Mouse (Mus musculus) lung, embryonic 14.5 days (tissue): ENCODE measurements around the gene Pax7. TPM values are rescaled to one million over a fixed set of nuclear protein-coding genes. Genes with fewer than 3 reads are reported as not detected.

Experiments used
- ATAC-seq: fragments of 200-750 bp; cut with Nextera tagmentation; 2 replicates; pipeline ENCODE4 v1.8.0; 2017; ENCODE audit warnings: mild to moderate bottlenecking, moderate TSS enrichment, moderate library complexity; ENCODE audit not compliant: insufficient read depth
- DNase-seq: peaks from one replicate; pipeline ENCODE4 v3.0.0-alpha.2; 2015
- H3K27ac ChIP-seq: fragments of 300-500 bp; sonication (generic); 2 replicates; pipeline ENCODE4 v1.5.1; 2014; ENCODE audit warnings: low read depth, mild to moderate bottlenecking, moderate library complexity
- H3K27me3 ChIP-seq: fragments of 300-500 bp; sonication (generic); 2 replicates; pipeline ENCODE4 v1.6.1; 2014; ENCODE audit warnings: low read length, control low read depth; ENCODE audit not compliant: insufficient read depth
- H3K36me3 ChIP-seq: fragments of 300-500 bp; sonication (generic); 2 replicates; pipeline ENCODE4 v1.6.1; 2014; ENCODE audit warnings: control low read depth; ENCODE audit not compliant: insufficient read depth
- H3K4me1 ChIP-seq: fragments of 300-500 bp; sonication (generic); 2 replicates; pipeline ENCODE4 v1.6.1; 2014; ENCODE audit warnings: antibody characterized with exemption, control low read depth; ENCODE audit not compliant: insufficient read depth
- H3K4me2 ChIP-seq: fragments of 300-500 bp; sonication (generic); 2 replicates; pipeline ENCODE4 v1.6.1; 2014; ENCODE audit warnings: mild to moderate bottlenecking
- H3K4me3 ChIP-seq: fragments of 300-500 bp; sonication (generic); 2 replicates; pipeline ENCODE4 v1.5.1; 2014; ENCODE audit warnings: low read depth, low read length
- H3K9ac ChIP-seq: fragments of 300-500 bp; sonication (generic); 2 replicates; pipeline ENCODE4 v1.6.1; 2014
- H3K9me3 ChIP-seq: fragments of 300-500 bp; sonication (generic); 2 replicates; pipeline ENCODE4 v1.6.1; 2016; ENCODE audit warnings: low read depth, low read length, control low read depth
- CTCF ChIP-seq: IDR thresholded peaks from 2 replicates; pipeline ENCODE4 v1.5.1; 2016; ENCODE audit warnings: antibody characterized with exemption, low read depth
- WGBS: fragments of 180-500 bp; shearing (Covaris S2); extraction: QIAGEN DNeasy Blood & Tissue Kit; methylation state at CpG from one replicate; pipeline ENCODE4 v1.1.7; 2014; 5-methylcytosine and 5-hydroxymethylcytosine counted together
- polyA plus RNA-seq: library from polyadenylated mRNA; unstranded; fragments of >200 nt; fragmentation: Nextera tagmentation; extraction: Ambion mirVana; gene quantifications from 2 replicates; pipeline ENCODE4 v1.2.1, GENCODE M21; 2014

Pax7 gene
- polyA plus RNA-seq, 1 experiment from 2014 or later = not detected

DNA sequence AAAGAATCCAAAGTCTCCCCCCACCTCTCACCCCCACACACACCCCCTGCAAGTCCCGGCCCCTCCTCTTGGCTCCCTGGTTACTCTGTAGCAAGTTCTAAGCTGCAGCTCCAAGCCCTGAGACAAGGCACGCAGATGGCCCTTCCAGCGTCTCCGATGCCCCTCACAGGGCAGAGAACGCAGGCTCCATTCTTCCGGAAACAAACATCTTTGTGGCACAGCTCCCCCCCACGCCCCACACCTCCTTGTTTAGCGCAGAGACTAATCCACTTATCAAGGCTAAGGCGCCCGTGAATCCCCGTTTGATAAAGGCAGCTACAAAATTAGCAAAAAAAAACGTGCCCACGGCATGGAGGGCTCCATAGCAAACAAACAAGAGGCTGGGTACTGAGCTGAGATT is 71.4 kb downstream of the Pax7 start:
- Histone ChIP-seq H3K9ac (no peak overlapping the region), H3K27ac (no peak overlapping the region), H3K9me3 (no peaks in the 10 kb centered on the region), H3K36me3 (no peaks in the 10 kb centered on the region), H3K4me2 (no peak overlapping the region), H3K4me3 (no peak overlapping the region), H3K27me3 (peaks cover 35% of the 10 kb centered on the region), H3K4me1 (no peaks in the 10 kb centered on the region)
- ATAC-seq (no peak), DNase-seq (no peak)
- WGBS = 7% methylated on average over 13 of the region's 13 CpGs
- no peak for TF ChIP-seq CTCF

DNA sequence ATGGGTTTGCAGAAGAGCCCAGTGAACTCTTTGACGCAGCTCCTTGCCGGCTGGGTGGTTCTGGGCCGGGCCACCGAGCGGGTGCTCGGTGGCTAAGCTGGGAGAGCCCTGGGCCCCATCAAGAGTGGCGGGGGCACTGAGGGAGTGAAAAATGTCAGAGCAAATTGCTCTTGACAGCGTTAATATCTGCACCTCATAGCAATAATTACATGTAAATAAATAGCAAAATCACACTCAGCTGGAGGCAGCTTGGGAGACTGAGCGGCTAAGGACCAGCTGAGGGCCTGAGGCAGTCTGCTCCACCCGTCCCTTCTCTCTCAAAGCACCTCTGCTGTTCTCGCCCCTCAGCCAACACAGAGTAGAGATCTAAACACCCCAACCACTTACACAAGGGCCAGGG is 72.6 kb downstream of the Pax7 start:
- H3K9ac ChIP-seq = no peak overlapping the region
- no peak for ATAC-seq
- no peak overlapping the region for H3K4me2 ChIP-seq
- no peak overlapping the region for H3K4me3 ChIP-seq
- no peak for DNase-seq
- H3K27me3 ChIP-seq = peaks cover 42% of the 10 kb centered on the region
- no peaks in the 10 kb centered on the region for H3K4me1 ChIP-seq
- H3K9me3 ChIP-seq = no peaks in the 10 kb centered on the region
- TF ChIP-seq CTCF = no peak
- whole genome bisulfite sequencing = 56% methylated on average over 11 of the region's 11 CpGs
- H3K27ac ChIP-seq = no peak overlapping the region
- H3K36me3 ChIP-seq = no peaks in the 10 kb centered on the region

DNA sequence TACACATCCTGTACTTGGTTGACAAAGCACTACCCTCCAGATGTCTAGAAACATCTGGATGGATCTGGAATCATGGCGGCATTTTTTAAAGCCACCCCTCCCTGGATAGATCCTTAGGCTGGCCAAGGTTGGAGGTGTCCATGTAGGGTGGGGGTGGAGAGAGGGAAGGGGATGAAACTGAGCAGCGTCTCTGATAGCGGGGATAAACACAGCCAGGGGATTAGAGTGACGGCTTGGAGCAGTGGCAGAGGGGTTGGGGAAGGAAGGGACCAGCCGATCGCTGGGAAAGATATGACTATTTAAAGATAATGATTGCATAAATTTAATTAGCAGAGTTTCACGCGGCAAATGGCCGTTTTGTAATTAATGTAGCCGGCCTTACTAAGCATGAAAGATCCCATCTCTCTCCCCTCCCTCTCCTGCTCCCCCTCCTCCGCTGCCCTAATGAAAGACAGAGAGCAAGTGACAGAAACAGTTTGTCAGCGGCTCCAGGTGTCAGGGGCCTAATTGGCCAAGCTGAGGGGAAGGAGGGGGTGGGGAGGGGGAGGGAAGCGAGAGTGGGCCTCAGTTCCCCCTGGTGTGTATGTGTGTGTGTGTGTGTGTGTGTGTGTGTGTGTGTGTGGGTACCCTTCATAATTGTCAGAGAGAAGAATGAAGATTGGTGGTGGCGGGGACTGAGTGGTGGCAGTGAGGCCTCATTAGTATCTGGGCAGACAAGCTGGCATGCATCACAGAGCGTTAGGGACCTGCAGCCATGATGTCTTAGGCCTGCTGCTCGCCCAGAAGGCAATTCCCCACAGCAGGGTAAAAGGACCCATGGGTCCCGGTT is 74.6 kb downstream of the Pax7 start:
- no peak for TF ChIP-seq CTCF
- Histone ChIP-seq H3K36me3 (no peaks in the 10 kb centered on the region), H3K4me1 (no peaks in the 10 kb centered on the region), H3K4me2 (no peak overlapping the region), H3K9ac (no peak overlapping the region), H3K27me3 (peaks cover 42% of the 10 kb centered on the region), H3K4me3 (no peak overlapping the region), H3K27ac (no peak overlapping the region), H3K9me3 (no peaks in the 10 kb centered on the region)
- 11% methylated on average over 17 of the region's 17 CpGs for WGBS
- no peak for DNase-seq
- ATAC-seq = no peak

DNA sequence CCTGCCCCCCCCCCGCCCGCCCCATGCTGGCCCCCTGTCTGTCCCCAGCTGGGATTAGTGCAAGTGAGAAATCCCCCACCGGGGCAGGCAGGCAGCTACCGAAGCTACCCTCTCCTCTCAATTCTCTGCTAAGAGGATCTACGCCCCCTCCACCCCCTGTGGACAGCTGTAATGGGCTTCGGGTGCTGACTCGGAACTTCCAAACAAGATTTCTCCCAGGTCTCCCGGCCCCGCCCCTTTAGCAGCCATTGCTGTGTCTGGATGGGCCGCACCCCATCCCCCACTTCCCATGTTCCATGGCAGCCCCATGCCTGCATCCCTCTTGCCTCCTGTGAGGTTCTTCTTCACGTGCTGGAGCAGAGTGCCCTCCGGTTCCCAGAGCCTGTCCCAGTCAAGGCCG is 76.4 kb downstream of the Pax7 start:
- H3K4me1 ChIP-seq = no peaks in the 10 kb centered on the region
- WGBS = 5% methylated on average over 11 of the region's 13 CpGs
- ATAC-seq (no peak), DNase-seq (no peak)
- H3K4me2 ChIP-seq = no peak overlapping the region
- H3K27me3 ChIP-seq = peaks cover 31% of the 10 kb centered on the region
- no peak overlapping the region for H3K4me3 ChIP-seq
- no peaks in the 10 kb centered on the region for H3K9me3 ChIP-seq
- H3K27ac ChIP-seq = no peak overlapping the region
- no peak for TF ChIP-seq CTCF
- no peak overlapping the region for H3K9ac ChIP-seq
- H3K36me3 ChIP-seq = no peaks in the 10 kb centered on the region

DNA sequence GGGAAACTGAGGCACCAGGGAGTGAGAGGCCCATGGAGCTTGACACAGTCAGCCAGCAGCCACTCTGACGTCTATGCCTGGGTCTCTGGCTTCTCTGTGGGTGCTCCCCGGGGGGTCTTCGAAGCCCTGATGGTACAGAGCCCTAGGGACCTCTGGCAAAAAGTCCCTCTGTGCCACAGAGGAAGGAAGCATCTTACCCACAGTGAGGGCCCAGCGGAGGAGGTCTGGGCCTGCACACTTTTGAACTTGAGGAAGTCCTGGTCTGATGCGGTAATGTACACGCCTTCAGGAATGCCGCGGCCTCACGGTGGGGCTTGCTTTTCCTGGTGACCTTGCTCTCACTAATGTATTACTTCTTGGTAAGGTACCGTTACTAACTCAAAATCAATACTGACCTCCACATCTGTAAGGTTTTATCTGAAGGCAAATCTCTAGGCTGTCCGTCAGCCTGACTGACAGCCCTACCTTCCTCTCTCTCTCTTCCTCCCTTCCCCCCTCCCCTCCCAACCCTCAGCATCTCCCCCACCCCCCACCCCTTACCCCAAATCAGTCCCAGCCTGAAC is 79.1 kb downstream of the Pax7 start:
- no peak overlapping the region for H3K27ac ChIP-seq
- 21% methylated on average over 11 of the region's 11 CpGs for WGBS
- no peak for TF ChIP-seq CTCF
- no peak overlapping the region for H3K9ac ChIP-seq
- DNase-seq (no peak), ATAC-seq (no peak)
- no peaks in the 10 kb centered on the region for H3K36me3 ChIP-seq
- H3K4me3 ChIP-seq = no peak overlapping the region
- H3K4me1 ChIP-seq = no peaks in the 10 kb centered on the region
- H3K4me2 ChIP-seq = no peak overlapping the region
- H3K27me3 ChIP-seq = peaks cover 26% of the 10 kb centered on the region
- no peaks in the 10 kb centered on the region for H3K9me3 ChIP-seq

DNA sequence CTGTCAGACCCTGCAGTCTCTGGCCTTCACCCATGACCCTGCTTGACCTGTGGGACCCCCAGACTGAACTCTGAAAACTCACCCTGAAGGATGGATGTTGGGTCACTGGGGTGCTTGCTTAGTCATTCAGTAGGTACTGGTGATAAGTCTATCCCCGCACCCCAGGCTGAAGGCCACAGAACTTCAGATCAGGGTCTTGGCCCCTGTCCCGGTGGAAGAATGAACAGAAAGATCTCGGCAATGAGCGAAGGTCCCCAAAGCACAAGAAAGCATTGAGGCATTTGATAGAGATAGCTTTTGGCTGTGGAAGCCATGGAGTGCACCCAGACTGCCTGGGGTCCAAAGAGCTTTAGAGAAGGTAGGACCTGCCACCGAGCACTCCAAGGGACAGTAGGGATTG is 82.4 kb downstream of the Pax7 start:
- no peak for DNase-seq
- H3K4me1 ChIP-seq = no peaks in the 10 kb centered on the region
- no peak overlapping the region for H3K4me2 ChIP-seq
- WGBS = 84% methylated on average over 5 of the region's 5 CpGs
- H3K27ac ChIP-seq = no peak overlapping the region
- no peaks in the 10 kb centered on the region for H3K27me3 ChIP-seq
- no peak overlapping the region for H3K4me3 ChIP-seq
- H3K36me3 ChIP-seq = no peaks in the 10 kb centered on the region
- no peak for ATAC-seq
- H3K9me3 ChIP-seq = no peaks in the 10 kb centered on the region
- no peak for TF ChIP-seq CTCF
- H3K9ac ChIP-seq = no peak overlapping the region

DNA sequence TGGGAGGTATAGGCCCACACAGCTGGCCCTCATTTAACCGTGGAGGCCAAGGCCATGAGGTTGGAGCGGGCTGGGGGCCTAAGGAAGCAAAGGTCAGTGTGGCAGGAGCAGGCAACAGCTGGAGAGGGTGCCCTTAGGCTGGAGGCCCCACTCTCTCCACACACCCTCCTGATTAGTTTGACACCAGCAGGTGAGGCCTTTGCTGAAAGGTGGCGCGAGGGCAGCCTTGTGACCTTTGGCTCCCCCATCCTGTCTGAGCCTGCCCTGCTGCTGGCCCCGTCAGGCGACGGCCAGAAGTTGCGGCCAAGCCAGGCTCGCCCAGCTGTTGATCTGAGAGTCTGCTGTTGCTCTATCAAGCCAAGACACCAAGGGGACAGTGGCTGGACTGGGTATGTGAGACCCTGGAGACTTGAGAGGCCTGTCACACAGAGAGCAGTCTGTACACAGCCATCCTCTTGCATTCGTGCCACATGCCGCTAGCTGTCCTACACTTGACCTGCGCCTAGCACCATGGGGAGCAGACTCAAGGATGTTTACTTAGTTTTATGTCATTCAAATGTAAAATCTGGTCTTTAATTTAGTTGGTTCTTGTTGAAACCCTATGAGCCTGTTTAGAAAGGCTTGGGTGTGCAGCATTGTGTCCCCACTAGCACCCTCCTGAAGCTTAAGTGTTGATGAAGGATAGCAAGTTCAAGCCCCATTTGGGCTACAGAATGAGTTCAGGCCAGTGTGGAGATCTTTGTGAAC is 86.0 kb downstream of the Pax7 start:
- H3K36me3 ChIP-seq = no peaks in the 10 kb centered on the region
- H3K9me3 ChIP-seq = no peaks in the 10 kb centered on the region
- ATAC-seq (no peak), DNase-seq (no peak)
- H3K27ac ChIP-seq = no peak overlapping the region
- no peak overlapping the region for H3K4me2 ChIP-seq
- no peak overlapping the region for H3K4me3 ChIP-seq
- H3K27me3 ChIP-seq = no peaks in the 10 kb centered on the region
- 24% methylated on average over 12 of the region's 12 CpGs for WGBS
- no peak for TF ChIP-seq CTCF
- no peak overlapping the region for H3K9ac ChIP-seq
- no peaks in the 10 kb centered on the region for H3K4me1 ChIP-seq
